11 mouse cellular contexts compared by ENCODE assay signal in genomic region chr7:68026076-68026475, GRCm38 (mm10).
DNase-seq lines count a peak whose midpoint lies in the region; ATAC-seq and TF ChIP-seq lines count a peak whose summit lies in the region.
"Had no signal": no experiment of that assay in that cellular context is flagged by ENCODE, and none has a peak within 500 bp of the region (broad histone marks: within the 10 kb centered on the region; RNA-seq: fewer than 3 reads in every experiment).

No protein-coding gene starts in this region.

- no peak overlapping the region for H3K4me3 ChIP-seq in heart, embryonic 16.5 days (ENCODE audit: low read length)
- no peak overlapping the region for H3K4me3 ChIP-seq in hindbrain, postnatal 0 days (ENCODE audit: low read length)
- no peak overlapping the region for H3K4me3 ChIP-seq in neural tube, embryonic 14.5 days (ENCODE audit: low read depth, low read length)

- 40% methylated on average over 9 of the region's 9 CpGs for WGBS in heart, embryonic 16.5 days
- WGBS in hindbrain, postnatal 0 days, result 48% methylated on average over 9 of the region's 9 CpGs
- WGBS in neural tube, embryonic 14.5 days, result 58% methylated on average over 9 of the region's 9 CpGs

- H3K27ac ChIP-seq in heart, embryonic 16.5 days (ENCODE audit: low read length), result peak overlapping the region; percentile 68
- H3K27ac ChIP-seq in hindbrain, postnatal 0 days, result no peak overlapping the region
- H3K27ac ChIP-seq in neural tube, embryonic 14.5 days (ENCODE audit: low read depth, low read length), result no peak overlapping the region; the same call in 1 of the 2 replicates

- intact Hi-C loops in heart, postnatal 14 days (cut with DNase I), result no loop called here

- peak; percentile 51; the same call in 1 of the 2 replicates for ATAC-seq in heart, embryonic 16.5 days (replicated peaks; ENCODE audit: extremely low read depth, insufficient read depth, low FRiP score)
- peak; percentile 24; the same call in 1 of the 2 replicates for ATAC-seq in hindbrain, postnatal 0 days
- peak; percentile 32; the same call in 1 of the 2 replicates for ATAC-seq in neural tube, embryonic 14.5 days (ENCODE audit: low read depth)
- ATAC-seq: intestine, embryonic 16.5 days had no signal

- H3K36me3 ChIP-seq in heart, embryonic 16.5 days (ENCODE audit: control insufficient read depth, insufficient read depth), result no peaks in the 10 kb centered on the region
- H3K36me3 ChIP-seq in hindbrain, postnatal 0 days (ENCODE audit: insufficient read depth, low read length), result no peaks in the 10 kb centered on the region
- H3K36me3 ChIP-seq in neural tube, embryonic 14.5 days (ENCODE audit: control insufficient read depth, insufficient read depth, low read length), result no peaks in the 10 kb centered on the region

- peaks cover 48% of the 10 kb centered on the region for H3K4me1 ChIP-seq in heart, embryonic 16.5 days (ENCODE audit: control insufficient read depth, insufficient read depth, low read length)
- peaks cover 12% of the 10 kb centered on the region for H3K4me1 ChIP-seq in hindbrain, postnatal 0 days (ENCODE audit: insufficient read depth, low read length)
- H3K4me1 ChIP-seq in neural tube, embryonic 14.5 days (ENCODE audit: control insufficient read depth, insufficient read depth, low read length), result peaks cover 17% of the 10 kb centered on the region; the same call in 1 of the 2 replicates

- peak overlapping the region; percentile 38 for H3K9ac ChIP-seq in heart, embryonic 16.5 days (ENCODE audit: low read length)
- H3K9ac ChIP-seq in hindbrain, postnatal 0 days (replicated peaks; ENCODE audit: low read length), result no peak overlapping the region
- no peak overlapping the region for H3K9ac ChIP-seq in neural tube, embryonic 14.5 days (replicated peaks; ENCODE audit: low read depth, low read length)
- H3K9ac ChIP-seq: lung, embryonic 14.5 days had no signal

- no peak overlapping the region for H3K4me2 ChIP-seq in heart, embryonic 16.5 days (ENCODE audit: low read depth, low read length)
- no peak overlapping the region for H3K4me2 ChIP-seq in hindbrain, postnatal 0 days (ENCODE audit: low read depth, low read length)
- H3K4me2 ChIP-seq in neural tube, embryonic 14.5 days (ENCODE audit: low read depth, low read length), result no peak overlapping the region
- H3K4me2 ChIP-seq: lung, embryonic 14.5 days had no signal

- H3K9me3 ChIP-seq in heart, embryonic 16.5 days (replicated peaks; ENCODE audit: control insufficient read depth, low read length), result 0 out of 2 replicates have a peak, but pooled peaks cover 3% of the 10 kb centered on the region
- H3K9me3 ChIP-seq in hindbrain, postnatal 0 days (ENCODE audit: low read length), result no peaks in the 10 kb centered on the region
- no peaks in the 10 kb centered on the region for H3K9me3 ChIP-seq in neural tube, embryonic 14.5 days (ENCODE audit: control insufficient read depth, low read length)

- H3K27me3 ChIP-seq in heart, embryonic 16.5 days (ENCODE audit: control insufficient read depth, insufficient read depth, low read length), result no peaks in the 10 kb centered on the region
- H3K27me3 ChIP-seq in hindbrain, postnatal 0 days (ENCODE audit: insufficient read depth, low read length), result no peaks in the 10 kb centered on the region
- H3K27me3 ChIP-seq in neural tube, embryonic 14.5 days (ENCODE audit: control insufficient read depth, insufficient read depth, low read length), result no peaks in the 10 kb centered on the region

- TF ChIP-seq CTCF in hindbrain, postnatal 0 days (IDR thresholded peaks at IDR 0.05; ENCODE audit: low read depth), result no peak

- no peak for DNase-seq in heart, postnatal 14 days
- peak; percentile 50 to 59 for DNase-seq in right cerebral cortex, postnatal 10 days (ENCODE audit: low spot score in 2 of 2)
- DNase-seq in right cerebral cortex, adult 2 months (ENCODE audit: low spot score in 2 of 2), result no peak
- DNase-seq in hindbrain, postnatal 0 days (ENCODE audit: low spot score), result no peak
- no peak for DNase-seq in adrenal gland, adult (ENCODE audit: inconsistent age in 2 of 2, low spot score in 1 of 2)
- DNase-seq in cerebellum, adult 9-10 months, result no peak
- DNase-seq: lung, embryonic 14.5 days; thymus, postnatal 36 days had no signal

Comparison
In these comparisons a context has a peak if more than half of its experiments do, and no peak if none do; other contexts are left out.
1. DNase-seq: peak in right cerebral cortex, postnatal 10 days (2 of 2); none in heart, postnatal 14 days (0 of 2), right cerebral cortex, adult 2 months (0 of 2), hindbrain, postnatal 0 days (single experiment), adrenal gland, adult (0 of 2) and cerebellum, adult 9-10 months (single experiment).
2. Peak in every context shown above with its lines, with median percentiles within 50 percentile points of each other: ATAC-seq.